In the genomic region with DNA sequence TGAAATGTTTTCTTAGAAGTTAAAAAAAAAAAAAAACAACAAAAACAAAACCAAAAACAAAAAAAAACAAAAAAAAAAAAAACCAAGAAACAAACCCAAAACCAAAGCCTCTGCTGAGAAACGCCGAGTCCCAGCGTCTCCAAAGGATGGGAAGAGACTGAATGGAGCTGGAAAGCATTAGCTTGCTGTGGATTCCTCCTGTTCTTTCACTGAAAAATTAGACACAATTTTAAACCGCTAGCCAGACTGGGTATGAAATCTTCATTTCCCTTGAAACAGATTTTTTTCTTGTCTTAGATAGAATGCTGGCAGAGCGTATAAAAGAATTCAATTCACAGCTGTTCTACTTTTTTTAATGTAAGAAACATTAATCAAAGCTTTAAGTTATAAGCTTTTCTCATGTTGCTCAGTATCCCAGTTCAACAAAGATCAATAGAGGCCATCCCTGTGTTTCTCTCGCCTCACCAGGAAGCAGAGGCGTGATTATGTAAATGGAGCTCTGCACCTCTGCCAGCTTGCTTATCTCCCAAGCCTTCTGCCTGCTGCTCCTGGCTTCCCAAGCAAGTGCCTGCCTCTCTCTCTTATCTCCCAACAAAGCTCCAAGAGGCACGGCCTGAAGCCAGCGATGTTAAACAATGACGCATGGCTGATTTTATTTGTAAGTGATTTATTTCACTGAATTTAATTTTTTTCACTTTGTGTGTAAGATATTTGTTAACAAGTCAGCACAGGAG, we compare ENCODE assay signal across 7 mouse cellular contexts. TPM values are rescaled to one million over a fixed set of nuclear protein-coding genes. Genes with fewer than 3 reads are reported as not detected.
DNase-seq lines count a peak whose midpoint lies in the region; ATAC-seq and TF ChIP-seq lines count a peak whose summit lies in the region.

No protein-coding gene starts in this region.

- H3K79me2 ChIP-seq in MEL (ENCODE audit: control insufficient read depth, insufficient read depth, low read length, poor library complexity): no peaks in the 10 kb centered on the region

- TF ChIP-seq RAD21 in MEL (IDR thresholded peaks at IDR 0.05; ENCODE audit: low read depth, low read length): no peak

- no peak overlapping the region for H3K4me2 ChIP-seq in heart, embryonic 16.5 days (ENCODE audit: low read depth, low read length)

- H3K27ac ChIP-seq in MEL (ENCODE audit: control insufficient read depth, low read depth, low read length): no peak overlapping the region
- no peak overlapping the region for H3K27ac ChIP-seq in heart, embryonic 16.5 days (ENCODE audit: low read length)
- no peak overlapping the region for H3K27ac ChIP-seq in thymus, adult 2 months (ENCODE audit: control insufficient read depth, insufficient read depth, low read length)

- H3K9me3 ChIP-seq in MEL (replicated peaks; ENCODE audit: insufficient read depth, low read length): no peaks in the 10 kb centered on the region
- no peaks in the 10 kb centered on the region for H3K9me3 ChIP-seq in heart, embryonic 16.5 days (replicated peaks; ENCODE audit: control insufficient read depth, low read length)

- 0 out of 4 replicates have a peak, but pooled peaks cover 3% of the 10 kb centered on the region in 2 experiments for H3K4me1 ChIP-seq in MEL (ENCODE audit: control insufficient read depth in 1 of 2, insufficient read depth in 2 of 2, low read length in 2 of 2)
- peaks cover 12% of the 10 kb centered on the region for H3K4me1 ChIP-seq in heart, embryonic 16.5 days (ENCODE audit: control insufficient read depth, insufficient read depth, low read length)
- H3K4me1 ChIP-seq in thymus, adult 2 months (replicated peaks; ENCODE audit: control insufficient read depth, insufficient read depth, low read length): no peaks in the 10 kb centered on the region

- 0 out of 2 replicates have a peak, but pooled peaks have one; percentile 37 for ATAC-seq in heart, embryonic 16.5 days (replicated peaks; ENCODE audit: extremely low read depth, insufficient read depth, low FRiP score)

- intact Hi-C loops in left cerebral cortex, postnatal 25 days (cut with DNase I): no loop called here

- TF ChIP-seq CTCF in MEL (IDR thresholded peaks at IDR 0.05 in 2 of 3, conservative IDR thresholded peaks at IDR 0.05 in 1 of 3; ENCODE audit: control insufficient read depth in 1 of 3, insufficient read depth in 1 of 3, low read depth in 2 of 3, low read length in 3 of 3, poor library complexity in 1 of 3, severe bottlenecking in 1 of 3): no peak
- no peak for TF ChIP-seq CTCF in thymus, adult 2 months (IDR thresholded peaks at IDR 0.05; ENCODE audit: borderline replicate concordance, control insufficient read depth, extremely low read depth, insufficient read depth, low read length, poor library complexity)

- peak; percentile 58 for DNase-seq in MEL (ENCODE audit: low read depth, low spot score)
- DNase-seq in MN1 (ENCODE audit: low spot score): peak; percentile 78
- peak; percentile 45 to 80 for DNase-seq in left cerebral cortex, postnatal 25 days (ENCODE audit: low spot score in 2 of 2)
- peak; percentile 33 to 36 for DNase-seq in right cerebral cortex, postnatal 36 days (ENCODE audit: low spot score in 2 of 2)
- DNase-seq in thymus, adult 2 months: no peak
- no peak for DNase-seq in kidney, adult 18-20 months

- 36% methylated on average over 10 of the region's 10 CpGs for WGBS in heart, embryonic 16.5 days
- 94% methylated on average over 10 of the region's 10 CpGs for WGBS in thymus, adult 2 months

- no peak for TF ChIP-seq POLR2A in MEL (IDR thresholded peaks at IDR 0.05; ENCODE audit: control insufficient read depth in 1 of 2, insufficient read depth in 1 of 2, low read depth in 1 of 2, low read length in 2 of 2, poor library complexity in 1 of 2)
- TF ChIP-seq POLR2A in thymus, adult 2 months (IDR thresholded peaks at IDR 0.05; ENCODE audit: control insufficient read depth, extremely low read depth, insufficient read depth, low read length, poor library complexity): no peak

- no peaks in the 10 kb centered on the region for H3K27me3 ChIP-seq in MEL (ENCODE audit: control insufficient read depth in 1 of 2, insufficient read depth in 2 of 2, low read length in 2 of 2)
- no peaks in the 10 kb centered on the region for H3K27me3 ChIP-seq in heart, embryonic 16.5 days (ENCODE audit: control insufficient read depth, insufficient read depth, low read length)
- no peaks in the 10 kb centered on the region for H3K27me3 ChIP-seq in thymus, adult 2 months (ENCODE audit: control insufficient read depth, insufficient read depth, low read length)

- H3K36me3 ChIP-seq in MEL (ENCODE audit: control insufficient read depth in 1 of 2, insufficient read depth in 2 of 2, low read length in 2 of 2): peaks cover 0 to 5% of the 10 kb centered on the region in 2 experiments; a peak in 2 of 4 replicates
- H3K36me3 ChIP-seq in heart, embryonic 16.5 days (ENCODE audit: control insufficient read depth, insufficient read depth): no peaks in the 10 kb centered on the region
- H3K36me3 ChIP-seq in thymus, adult 2 months (ENCODE audit: control insufficient read depth, insufficient read depth, low read length): no peaks in the 10 kb centered on the region

- no peak overlapping the region for H3K9ac ChIP-seq in MEL (ENCODE audit: control insufficient read depth, low read depth, low read length, poor library complexity, severe bottlenecking)
- no peak overlapping the region for H3K9ac ChIP-seq in heart, embryonic 16.5 days (ENCODE audit: low read length)

- no peak overlapping the region for H3K4me3 ChIP-seq in MEL (ENCODE audit: control insufficient read depth in 1 of 2, insufficient read depth in 1 of 2, low read depth in 2 of 2, low read length in 2 of 2)
- no peak overlapping the region for H3K4me3 ChIP-seq in heart, embryonic 16.5 days (ENCODE audit: low read length)
- no peak overlapping the region for H3K4me3 ChIP-seq in thymus, adult 2 months (ENCODE audit: control insufficient read depth, insufficient read depth, low read length)

- TF ChIP-seq EP300 in MEL (IDR thresholded peaks at IDR 0.05; ENCODE audit: low read depth in 1 of 2, low read length in 2 of 2): peak; percentile 59 to 68

TF ChIP-seq in MEL, 35 proteins besides CTCF, POLR2A, EP300 and RAD21:
- TF ChIP-seq TAL1 (IDR thresholded peaks at IDR 0.05; ENCODE audit: low read length) (peak; percentile 75), TCF12 (IDR thresholded peaks at IDR 0.05; ENCODE audit: low read depth, low read length) (peak; percentile 68; the same call in 1 of the 2 replicates), POLR2AphosphoS2 (IDR thresholded peaks at IDR 0.05; ENCODE audit: low read length) (no peak), ETS1 (IDR thresholded peaks at IDR 0.05; ENCODE audit: low read depth, low read length) (peak; percentile 41; the same call in 1 of the 2 replicates), MEF2A (IDR thresholded peaks at IDR 0.05; ENCODE audit: extremely low read depth, insufficient replicate concordance, low read depth, low read length, poor library complexity, severe bottlenecking) (no peak), RCOR1 (IDR thresholded peaks at IDR 0.05; ENCODE audit: low read depth, low read length) (peak; percentile 86), GATA1 (IDR thresholded peaks at IDR 0.05; ENCODE audit: low read depth, low read length) (peak; percentile 67)

RNA-seq across cellular contexts. Expression of gene Insm1, which starts 37.2 kb away (rescaled TPM):
- not detected in 2 replicates for total RNA-seq in MEL (2012; rRNA removed)
- polyA plus RNA-seq in MEL (2012; ENCODE audit: insufficient read depth in 1 of 2, insufficient read length in 2 of 2, low read depth in 1 of 2, low replicate concordance in 2 of 2, missing spikeins in 1 of 2): not detected
- 0.24 TPM in 1 of 2 replicates, not detected in the other for polyA plus RNA-seq in heart, embryonic 16.5 days (2015; fragmentation: Nextera tagmentation; extraction: Ambion mirVana)
- total RNA-seq in left cerebral cortex, postnatal 25 days (2021): 1 to 10 TPM; 4.0 to 4.2 TPM
- 9.9 and 14.5 TPM in 2 replicates for polyA plus RNA-seq in thymus, adult 2 months (2012; rRNA removed)

Comparison
In these comparisons a context has a peak if more than half of its experiments do, and no peak if none do; other contexts are left out.
1. DNase-seq: peak in MEL (single experiment), MN1 (single experiment), left cerebral cortex, postnatal 25 days (2 of 2) and right cerebral cortex, postnatal 36 days (2 of 2); none in thymus, adult 2 months (single experiment) and kidney, adult 18-20 months (single experiment).